Mouse (Mus musculus) liver, postnatal 0 days (tissue): ENCODE results near the gene Adgrb3. TPM values are rescaled to one million over a fixed set of nuclear protein-coding genes. Genes with fewer than 3 reads are reported as not detected.

Experiments
- ATAC-seq: fragments of 200-750 bp; cut with Nextera tagmentation; 2 replicates; pipeline ENCODE4 v1.8.0; 2017; ENCODE audit warnings: mild to moderate bottlenecking, moderate library complexity
- DNase-seq: peaks from one replicate; pipeline ENCODE4 v3.0.0-alpha.2; 2016
- H3K27ac ChIP-seq: fragments of 300-500 bp; sonication (generic); 2 replicates; pipeline ENCODE4 v1.5.1; 2014; ENCODE audit warnings: antibody characterized with exemption, moderate library complexity, mild to moderate bottlenecking, low read depth
- H3K27me3 ChIP-seq: fragments of 300-500 bp; sonication (generic); 2 replicates; pipeline ENCODE4 v1.6.1; 2014; ENCODE audit warnings: low read length, control low read depth, mixed read lengths; ENCODE audit not compliant: insufficient read depth
- H3K36me3 ChIP-seq: fragments of 300-500 bp; sonication (generic); replicated peaks from 2 replicates; pipeline ENCODE4 v1.6.1; 2014; ENCODE audit warnings: mild to moderate bottlenecking, control low read depth, low read length, moderate library complexity, mixed read lengths; ENCODE audit not compliant: insufficient read depth
- H3K4me1 ChIP-seq: fragments of 300-500 bp; sonication (generic); 2 replicates; pipeline ENCODE4 v1.6.1; 2014; ENCODE audit warnings: antibody characterized with exemption, mild to moderate bottlenecking, control low read depth; ENCODE audit not compliant: insufficient read depth
- H3K4me2 ChIP-seq: fragments of 300-500 bp; sonication (generic); 2 replicates; pipeline ENCODE4 v1.6.1; 2014; ENCODE audit warnings: low read depth, mild to moderate bottlenecking, low read length, moderate library complexity, mixed read lengths
- H3K4me3 ChIP-seq: fragments of 300-500 bp; sonication (generic); 2 replicates; pipeline ENCODE4 v1.5.1; 2014; ENCODE audit warnings: low read depth, low read length
- H3K9ac ChIP-seq: fragments of 300-500 bp; sonication (generic); replicated peaks from 2 replicates; pipeline ENCODE4 v1.6.1; 2014; ENCODE audit warnings: mild to moderate bottlenecking, moderate library complexity
- H3K9me3 ChIP-seq: fragments of 300-500 bp; sonication (generic); 2 replicates; pipeline ENCODE4 v1.6.1; 2016; ENCODE audit warnings: mild to moderate bottlenecking, control low read depth, low read length, mixed read lengths
- CTCF ChIP-seq: sonication (generic); IDR thresholded peaks from 2 replicates; pipeline ENCODE4 v1.5.1; 2016; ENCODE audit warnings: antibody characterized with exemption, low read depth
- EP300 ChIP-seq: IDR thresholded peaks from 2 replicates; pipeline ENCODE4 v1.6.1; 2016; ENCODE audit warnings: antibody characterized with exemption, low read depth, mild to moderate bottlenecking
- WGBS: fragments of 180-500 bp; shearing (Covaris S2); extraction: QIAGEN DNeasy Blood & Tissue Kit; methylation state at CpG from one replicate; pipeline ENCODE4 v1.1.7; 2014; ENCODE audit not compliant: insufficient replicate concordance; 5-methylcytosine and 5-hydroxymethylcytosine counted together
- polyA plus RNA-seq: library from polyadenylated mRNA; unstranded; fragments of >200 nt; fragmentation: Nextera tagmentation; extraction: Ambion mirVana; gene quantifications from 2 replicates; pipeline ENCODE4 v1.2.1, GENCODE M21; 2015

The Adgrb3 gene
- polyA plus RNA-seq, 1 experiment from 2014 or later: not detected

DNA sequence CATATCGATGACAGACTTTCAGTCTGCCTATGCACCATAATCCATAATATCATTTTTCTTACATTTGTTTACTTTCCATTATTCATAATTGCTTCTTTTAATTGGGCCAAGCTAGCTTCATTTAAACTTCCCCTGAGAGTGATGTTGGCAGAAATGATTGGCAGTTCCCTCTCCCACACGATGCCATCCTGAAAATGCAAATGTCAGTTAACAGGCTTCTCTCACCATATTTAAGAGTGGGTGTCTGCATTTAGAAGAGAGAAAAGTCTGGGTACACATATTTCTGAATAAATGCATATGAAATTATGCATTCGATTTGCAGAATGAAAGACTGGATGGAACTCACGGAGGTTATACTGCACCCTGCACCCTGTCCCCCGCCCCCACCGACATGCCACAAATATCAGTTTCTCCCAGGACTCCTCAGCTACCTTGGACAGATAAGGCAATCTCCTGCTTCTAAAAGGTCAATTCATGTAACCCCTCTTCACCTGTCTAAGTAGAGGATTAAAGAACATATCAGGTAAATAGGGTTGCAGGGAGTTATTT, 130.7 kb downstream of the Adgrb3 start:
- H3K9ac ChIP-seq: no peak overlapping the region
- no peak for TF ChIP-seq CTCF
- no peak for TF ChIP-seq EP300
- no peaks in the 10 kb centered on the region for H3K4me1 ChIP-seq
- H3K27ac ChIP-seq: no peak overlapping the region
- no peaks in the 10 kb centered on the region for H3K27me3 ChIP-seq
- no peak for ATAC-seq
- no peaks in the 10 kb centered on the region for H3K9me3 ChIP-seq
- DNase-seq: no peak
- H3K4me2 ChIP-seq: no peak overlapping the region
- H3K4me3 ChIP-seq: no peak overlapping the region
- H3K36me3 ChIP-seq: no peaks in the 10 kb centered on the region
- 80% methylated on average over 6 of the region's 6 CpGs for WGBS

DNA sequence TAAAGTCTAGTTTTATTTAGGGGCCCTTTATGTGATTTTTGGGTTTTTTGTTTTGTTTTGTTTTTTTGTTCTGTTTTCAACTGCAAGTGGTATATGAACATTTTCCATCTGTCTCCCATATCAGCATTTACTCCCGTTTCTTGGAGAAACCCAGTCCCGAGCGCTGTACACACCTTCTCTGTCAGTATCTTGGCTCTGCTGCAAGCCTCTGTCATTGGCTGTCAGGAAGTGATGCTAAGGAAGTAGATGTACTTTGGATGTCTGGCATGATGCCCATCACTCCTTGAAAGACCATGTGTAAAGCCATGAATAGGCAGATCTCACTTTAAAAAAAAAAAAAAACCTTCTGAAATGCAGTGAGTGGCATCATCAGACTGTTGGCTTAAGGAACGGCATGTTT, 132.3 kb downstream of the Adgrb3 start:
- Histone ChIP-seq H3K4me2 (no peak overlapping the region), H3K4me1 (no peaks in the 10 kb centered on the region), H3K27ac (no peak overlapping the region), H3K27me3 (no peaks in the 10 kb centered on the region), H3K36me3 (no peaks in the 10 kb centered on the region), H3K9ac (no peak overlapping the region), H3K4me3 (no peak overlapping the region), H3K9me3 (no peaks in the 10 kb centered on the region)
- DNase-seq (no peak), ATAC-seq (no peak)
- TF ChIP-seq CTCF (no peak), EP300 (no peak)
- WGBS: 83% methylated on average over 4 of the region's 4 CpGs

DNA sequence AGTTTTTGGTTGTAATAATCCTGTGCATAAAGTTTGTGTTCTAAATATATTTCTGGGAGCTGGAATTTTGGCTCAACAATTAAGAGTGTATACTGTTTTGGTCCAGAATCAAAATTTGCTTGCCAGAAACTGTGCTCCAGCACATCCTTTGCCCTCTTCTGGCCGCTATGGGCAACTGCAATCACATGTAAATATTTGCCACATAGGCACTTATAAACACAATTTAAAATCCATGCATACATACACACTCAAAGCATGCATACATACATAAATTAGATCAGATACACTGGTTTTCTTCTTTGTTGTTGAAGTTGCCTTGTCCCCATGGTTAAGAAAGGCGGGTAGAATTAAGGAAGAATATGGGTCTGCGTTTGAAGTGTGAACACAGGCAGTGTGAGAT, 132.7 kb downstream of the Adgrb3 start:
- WGBS: 60% methylated on average over 3 of the region's 3 CpGs
- Histone ChIP-seq H3K36me3 (no peaks in the 10 kb centered on the region), H3K4me1 (no peaks in the 10 kb centered on the region), H3K9ac (no peak overlapping the region), H3K27me3 (no peaks in the 10 kb centered on the region), H3K27ac (no peak overlapping the region), H3K4me2 (no peak overlapping the region), H3K4me3 (no peak overlapping the region), H3K9me3 (no peaks in the 10 kb centered on the region)
- ATAC-seq (no peak), DNase-seq (no peak)
- TF ChIP-seq CTCF: no peak; the same call in 1 of the 2 replicates

DNA sequence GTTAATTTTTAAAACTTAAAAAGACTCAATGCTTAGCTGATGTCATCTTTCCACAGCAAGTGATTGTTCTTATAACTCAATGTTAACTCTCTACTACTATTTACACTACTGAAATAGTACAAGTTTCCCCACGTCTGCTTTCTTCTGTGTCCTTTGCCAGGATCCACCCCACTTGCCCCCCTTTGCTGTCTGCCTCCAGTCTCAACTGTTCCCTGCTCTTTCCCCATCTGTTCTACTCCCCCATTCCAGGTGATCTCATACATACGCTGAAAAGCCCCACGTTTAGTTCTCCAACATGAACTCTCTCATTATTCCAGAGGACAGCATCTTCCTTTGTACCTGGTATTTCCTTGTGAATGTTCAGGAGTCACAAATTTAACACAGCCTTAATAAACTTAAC, 147.4 kb downstream of the Adgrb3 start:
- H3K9me3 ChIP-seq: no peaks in the 10 kb centered on the region
- H3K27me3 ChIP-seq: no peaks in the 10 kb centered on the region
- ATAC-seq (no peak), DNase-seq (no peak)
- TF ChIP-seq CTCF (no peak), EP300 (no peak)
- 61% methylated on average over 3 of the region's 3 CpGs for WGBS
- H3K27ac ChIP-seq: no peak overlapping the region
- no peak overlapping the region for H3K4me2 ChIP-seq
- H3K36me3 ChIP-seq: no peaks in the 10 kb centered on the region
- H3K4me3 ChIP-seq: no peak overlapping the region
- H3K9ac ChIP-seq: no peak overlapping the region
- H3K4me1 ChIP-seq: no peaks in the 10 kb centered on the region

DNA sequence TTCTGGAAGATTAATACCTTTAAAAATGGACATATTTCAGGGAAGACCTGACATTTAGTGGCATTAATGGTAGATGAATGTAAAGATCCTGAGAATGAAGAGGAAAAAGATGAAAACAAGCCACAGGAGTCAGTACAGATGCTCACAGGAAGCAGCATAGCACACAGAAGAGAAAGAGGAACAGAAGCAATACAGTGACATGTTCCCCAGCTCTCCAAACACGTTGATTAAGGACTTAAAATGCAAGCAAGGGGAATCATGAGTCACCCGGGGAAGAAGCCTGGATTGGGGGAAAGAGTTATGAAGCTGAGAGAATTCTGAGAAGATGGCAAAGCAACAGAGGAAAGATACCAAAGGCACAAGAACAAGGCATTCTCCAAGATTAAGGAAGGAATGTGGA, 149.9 kb downstream of the Adgrb3 start:
- no peak overlapping the region for H3K9ac ChIP-seq
- no peaks in the 10 kb centered on the region for H3K27me3 ChIP-seq
- H3K4me2 ChIP-seq: no peak overlapping the region
- DNase-seq: no peak
- 45% methylated on average over 2 of the region's 2 CpGs for WGBS
- no peak overlapping the region for H3K4me3 ChIP-seq
- no peaks in the 10 kb centered on the region for H3K36me3 ChIP-seq
- no peaks in the 10 kb centered on the region for H3K4me1 ChIP-seq
- TF ChIP-seq EP300 (no peak), CTCF (no peak)
- no peaks in the 10 kb centered on the region for H3K9me3 ChIP-seq
- no peak overlapping the region for H3K27ac ChIP-seq
- no peak for ATAC-seq

DNA sequence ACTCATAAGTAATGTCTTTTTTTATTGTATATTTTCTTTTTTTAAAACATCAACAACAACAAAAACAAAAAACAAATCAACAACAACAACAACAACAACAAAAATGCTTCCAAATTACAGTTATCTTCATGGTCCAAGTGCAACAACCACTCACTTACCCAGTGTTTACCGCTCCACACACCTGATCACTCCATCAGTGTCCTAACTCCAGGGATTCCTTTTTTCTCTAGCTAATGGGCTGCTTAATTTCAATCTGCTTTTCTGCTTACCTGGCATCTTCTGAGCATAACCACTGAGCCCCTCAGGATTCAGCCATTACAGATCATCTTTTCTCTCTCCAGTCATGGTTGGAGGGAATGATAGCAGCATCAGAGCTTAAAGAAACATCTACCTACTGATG, 176.8 kb downstream of the Adgrb3 start:
- Histone ChIP-seq H3K4me1 (no peaks in the 10 kb centered on the region), H3K4me2 (no peak overlapping the region), H3K36me3 (no peaks in the 10 kb centered on the region), H3K27ac (no peak overlapping the region), H3K4me3 (no peak overlapping the region), H3K9ac (no peak overlapping the region), H3K27me3 (no peaks in the 10 kb centered on the region), H3K9me3 (no peaks in the 10 kb centered on the region)
- ATAC-seq: no peak
- 73% methylated on average over 1 of the region's 1 CpGs for WGBS
- no peak for TF ChIP-seq EP300
- no peak for TF ChIP-seq CTCF
- DNase-seq: no peak

DNA sequence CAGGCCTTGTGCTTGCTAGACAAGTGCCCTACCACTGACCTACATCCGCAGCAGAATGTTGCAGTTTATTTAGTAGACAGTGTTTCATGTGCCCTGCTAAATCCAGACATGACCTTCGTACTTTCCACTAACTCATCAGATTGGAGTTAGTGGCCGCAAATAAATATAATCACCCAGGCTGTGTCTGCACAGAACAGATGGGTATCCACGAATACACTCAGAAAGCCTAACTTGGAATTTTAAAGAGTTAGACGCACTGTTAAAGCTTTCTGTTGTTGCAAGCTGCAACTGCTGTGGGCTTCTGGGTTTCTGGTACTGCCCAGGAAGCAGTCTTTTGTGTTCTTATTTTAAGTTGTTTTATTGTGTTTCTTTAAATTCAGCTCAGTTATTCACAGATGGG, 185.3 kb downstream of the Adgrb3 start:
- Histone ChIP-seq H3K9ac (no peak overlapping the region), H3K4me1 (no peaks in the 10 kb centered on the region), H3K27ac (no peak overlapping the region), H3K9me3 (no peaks in the 10 kb centered on the region), H3K36me3 (no peaks in the 10 kb centered on the region), H3K4me3 (no peak overlapping the region), H3K4me2 (no peak overlapping the region), H3K27me3 (no peaks in the 10 kb centered on the region)
- ATAC-seq (no peak), DNase-seq (no peak)
- WGBS: 69% methylated on average over 5 of the region's 5 CpGs
- no peak for TF ChIP-seq EP300
- TF ChIP-seq CTCF: no peak
